Mouse (Mus musculus): ENCODE results near the gene Parp4. TPM values are rescaled to one million over a fixed set of nuclear protein-coding genes. Genes with fewer than 3 reads are reported as not detected.

Gene Parp4
- polyA plus RNA-seq, 2 experiments from 2014 or later, result 47.3 to 49.6 TPM

- no peak for ATAC-seq
Measured at GRCm38 (mm10) chr14:56613212-56613611, 37.8 kb downstream of the Parp4 start.

DNA sequence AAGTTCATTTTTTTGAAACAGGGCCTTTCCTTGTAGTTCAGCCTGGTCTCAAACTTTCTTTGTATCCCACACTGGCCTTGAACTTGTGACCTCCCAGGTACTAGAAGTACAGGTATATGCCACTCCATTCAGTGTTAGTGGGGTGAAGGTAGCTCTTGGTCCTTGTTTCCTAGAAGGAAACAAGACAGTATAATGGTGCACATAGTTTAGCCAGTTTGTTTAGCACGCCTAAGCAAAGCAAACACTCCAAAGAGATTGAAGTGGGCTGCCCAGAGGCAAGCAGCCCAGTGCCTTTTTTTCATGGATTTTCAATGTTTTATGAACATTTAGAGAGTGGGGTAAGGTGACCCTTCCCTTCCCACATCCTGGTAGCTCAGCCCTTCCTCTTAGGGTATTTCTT is 42.1 kb downstream of the Parp4 start:
- no peak for ATAC-seq

DNA sequence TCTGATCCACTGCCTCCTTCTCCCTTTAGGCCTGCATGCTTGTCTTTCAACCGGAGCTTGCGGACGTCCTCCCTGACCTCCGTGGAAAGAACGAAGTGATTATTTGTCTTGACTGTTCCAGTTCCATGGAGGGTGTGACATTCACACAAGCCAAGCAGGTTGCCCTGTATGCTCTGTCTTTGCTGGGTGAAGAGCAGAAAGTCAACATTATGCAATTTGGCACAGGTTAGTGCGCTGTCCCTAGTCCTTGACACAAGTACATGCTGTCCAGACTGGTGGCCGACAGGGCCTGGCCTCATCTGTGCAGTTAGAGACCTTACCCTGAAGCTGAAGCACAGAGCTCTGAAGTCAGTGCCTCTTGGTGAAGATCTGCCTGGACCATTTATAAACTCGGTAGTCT is 45.0 kb downstream of the Parp4 start:
- ATAC-seq, result no peak

DNA sequence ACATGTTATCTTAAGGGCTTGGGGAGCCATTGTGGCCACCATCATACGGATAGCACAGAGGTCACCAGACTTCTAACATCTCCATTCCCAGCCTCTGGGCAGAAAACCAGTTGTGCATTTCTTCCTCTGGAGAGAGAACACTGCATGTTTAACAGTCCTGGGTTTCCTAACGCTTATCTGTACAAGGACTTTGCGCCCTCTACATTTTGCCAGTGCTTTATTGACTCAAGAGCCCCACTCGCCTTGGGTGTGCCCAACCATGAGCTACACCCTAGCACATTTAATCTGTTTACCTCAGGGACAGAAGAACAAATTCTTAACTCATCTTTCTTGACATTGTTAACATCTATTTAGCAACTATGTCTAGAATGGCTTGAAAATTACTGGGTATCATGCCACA is 50.8 kb downstream of the Parp4 start:
- ATAC-seq, result no peak

GRCm38 (mm10) chr14:56628336-56628735 is 52.9 kb downstream of the Parp4 start:
- no peak for ATAC-seq

DNA sequence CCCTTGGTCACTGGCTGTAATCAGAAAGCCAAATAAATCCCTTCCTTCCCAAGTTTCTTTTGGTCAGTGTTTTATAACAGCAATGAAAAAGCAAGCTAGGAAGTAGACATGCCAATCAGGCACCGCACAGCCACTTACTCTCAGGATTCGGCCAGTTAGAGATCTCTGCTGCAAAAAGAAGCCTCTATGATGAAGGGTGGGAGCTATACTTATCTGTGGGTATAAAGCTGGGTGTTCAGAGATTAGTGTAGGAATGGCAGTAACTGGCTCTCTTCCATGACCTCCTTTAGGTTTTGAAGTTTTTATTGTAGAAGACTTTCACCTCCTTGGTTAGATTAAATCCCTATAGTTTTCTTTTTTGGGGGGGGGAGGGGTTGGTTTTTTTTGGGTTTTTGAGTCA is 55.7 kb downstream of the Parp4 start:
- no peak for ATAC-seq

GRCm38 (mm10) chr14:56647206-56647605 is 71.8 kb downstream of the Parp4 start:
- ATAC-seq, result no peak

DNA sequence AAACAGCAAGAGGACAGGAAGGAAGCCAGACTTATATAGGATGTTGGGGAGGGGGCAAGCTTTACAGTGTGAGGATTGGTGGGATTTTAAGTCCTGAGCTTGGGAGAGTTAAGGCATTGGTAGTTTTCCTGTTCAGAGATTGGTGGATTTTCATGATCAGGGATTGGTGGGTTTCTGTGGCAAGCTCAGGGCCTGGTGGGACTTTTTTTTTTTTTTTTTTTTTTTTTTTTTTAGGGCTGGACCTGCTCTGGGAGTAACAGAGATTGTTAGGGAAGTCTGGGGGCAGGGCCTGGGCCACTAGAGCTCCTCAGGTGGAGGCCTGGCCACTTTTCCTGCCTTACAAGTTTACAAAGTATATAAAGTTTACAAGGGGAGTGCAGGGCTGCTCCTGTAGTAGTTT is 74.0 kb downstream of the Parp4 start:
- ATAC-seq, result no peak

- no peak for ATAC-seq
Measured at GRCm38 (mm10) chr14:56665651-56666050, 90.2 kb downstream of the Parp4 start.

DNA sequence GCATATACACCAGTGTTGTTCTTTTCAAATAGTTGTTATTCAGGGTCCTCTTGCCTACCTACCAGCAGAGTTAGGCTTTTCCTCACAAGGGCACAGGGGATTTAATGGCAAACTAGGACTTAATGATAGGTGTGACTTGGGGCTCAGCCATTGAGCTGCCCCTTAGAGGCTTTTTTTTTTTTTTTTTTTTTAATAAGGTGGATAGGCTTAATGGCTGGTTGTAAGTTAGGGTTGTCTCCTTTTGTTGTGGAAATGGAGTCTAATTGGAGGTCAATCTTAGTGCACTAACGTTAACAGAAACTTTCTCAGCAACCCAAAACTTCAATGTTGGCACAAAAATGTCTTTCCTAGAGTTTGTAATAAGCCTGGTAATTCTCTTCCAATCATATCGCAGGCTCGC is 91.5 kb downstream of the Parp4 start:
- no peak for ATAC-seq

DNA sequence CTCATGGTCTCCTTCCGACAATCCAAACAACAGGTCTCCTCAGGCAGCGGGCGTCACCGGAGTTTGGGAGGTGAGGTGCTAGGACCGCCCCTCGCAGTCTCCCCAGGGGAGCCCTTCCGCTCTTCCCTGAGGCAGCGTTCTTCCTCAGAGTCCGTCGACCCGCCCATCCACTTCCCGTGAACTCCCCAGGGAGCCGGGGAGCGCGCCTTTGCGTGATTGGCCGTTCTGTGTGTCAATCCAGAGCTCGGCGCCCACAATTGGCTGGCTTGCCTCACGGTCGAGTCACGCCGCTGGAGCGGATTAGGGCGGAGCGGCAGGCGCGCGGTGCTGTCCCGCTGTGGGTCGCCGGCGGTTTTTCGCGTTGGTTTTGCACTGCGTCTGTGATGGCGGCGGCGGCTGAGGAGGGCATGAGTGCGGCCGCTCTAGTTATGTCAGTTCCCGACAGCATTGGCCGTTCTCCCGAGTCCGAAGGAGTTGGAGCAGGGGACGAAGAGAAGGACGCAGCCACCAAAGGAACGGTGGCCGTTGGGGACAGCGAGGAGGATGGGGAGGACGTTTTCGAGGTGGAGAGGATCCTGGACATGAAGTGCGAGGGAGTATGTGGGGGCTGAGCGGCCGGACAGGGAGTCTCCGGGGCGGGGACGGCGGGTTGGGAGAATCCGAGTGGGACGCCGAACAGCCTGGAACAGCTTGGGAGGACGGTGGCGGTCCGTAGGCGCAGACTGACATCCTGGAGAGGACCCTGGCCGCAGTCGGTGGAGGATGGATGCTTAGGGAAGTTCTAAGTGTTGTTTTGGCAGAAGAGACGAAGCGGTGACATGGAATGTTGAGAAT is 92.8 kb downstream of the Parp4 start, which contains the start of gene Mphosph8:
Gene Mphosph8 (plus strand): TSS at position 280 of the 834 bp plus-strand sequence.
- peak; percentile 99 for ATAC-seq

GRCm38 (mm10) chr14:56669046-56669620 is 93.7 kb downstream of the Parp4 start:
- ATAC-seq, result no peak

DNA sequence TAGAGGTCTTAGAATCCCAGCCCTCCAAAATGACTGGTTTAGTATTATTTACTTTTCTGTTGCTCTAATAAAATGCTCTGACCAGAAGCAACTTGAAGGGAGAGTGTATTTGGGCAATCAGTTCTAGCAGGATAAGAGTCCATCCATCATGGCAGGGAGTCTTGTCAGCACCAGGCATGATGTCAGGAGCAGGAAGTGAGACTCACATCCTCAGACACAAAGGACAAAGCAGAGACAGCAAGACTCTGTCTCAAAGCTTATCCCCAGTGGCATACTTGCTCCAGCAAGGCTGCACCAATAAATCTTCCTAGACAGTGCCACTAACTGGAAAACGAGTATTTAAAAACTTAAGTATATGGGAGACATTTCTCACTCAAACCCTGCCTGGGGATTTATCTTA is 110.0 kb downstream of the Parp4 start:
- no peak for ATAC-seq

DNA sequence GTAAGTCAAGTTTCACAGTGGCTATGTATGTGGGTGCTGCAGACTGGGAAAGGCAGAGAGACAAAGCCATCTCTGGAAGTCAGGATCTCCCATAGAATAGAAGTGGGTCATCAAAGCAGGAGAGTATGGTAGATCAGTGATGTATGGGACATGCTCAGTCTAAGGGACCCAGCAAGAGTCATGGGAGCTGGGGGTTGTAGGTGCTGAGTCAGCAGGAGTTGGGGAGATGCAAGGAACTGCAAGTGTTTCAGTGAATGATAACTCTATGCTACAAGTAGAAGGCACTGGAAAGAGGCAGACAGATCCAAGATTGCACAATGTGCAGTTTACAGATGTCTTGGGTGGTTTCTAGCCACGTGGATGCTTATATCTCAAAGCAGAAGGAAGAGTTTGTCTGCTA is 113.7 kb downstream of the Parp4 start:
- ATAC-seq, result no peak

DNA sequence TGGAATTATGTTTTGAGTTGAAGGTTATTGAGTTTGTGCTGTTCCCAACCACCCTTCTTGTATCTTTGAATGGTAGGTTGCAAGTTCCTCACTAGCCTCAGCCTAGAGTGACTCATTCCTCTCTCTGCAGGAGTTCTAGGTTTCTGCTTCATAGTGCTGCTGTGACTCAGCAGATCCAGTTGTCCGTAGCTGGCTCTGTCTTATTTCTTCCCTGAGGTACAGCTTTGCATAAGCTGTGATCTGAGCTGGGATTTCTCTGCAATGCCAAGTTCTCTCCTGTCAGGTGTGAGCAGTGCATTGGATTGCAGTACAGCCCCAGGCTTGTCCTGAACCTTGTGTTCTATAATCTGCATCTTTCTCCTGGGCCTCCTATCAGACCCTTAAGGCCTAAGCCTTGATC is 114.3 kb downstream of the Parp4 start:
- no peak for ATAC-seq

GRCm38 (mm10) chr14:56695495-56695894 is 120.1 kb downstream of the Parp4 start:
- no peak for ATAC-seq

- no peak for ATAC-seq
Measured at GRCm38 (mm10) chr14:56697836-56698235, 122.4 kb downstream of the Parp4 start.

DNA sequence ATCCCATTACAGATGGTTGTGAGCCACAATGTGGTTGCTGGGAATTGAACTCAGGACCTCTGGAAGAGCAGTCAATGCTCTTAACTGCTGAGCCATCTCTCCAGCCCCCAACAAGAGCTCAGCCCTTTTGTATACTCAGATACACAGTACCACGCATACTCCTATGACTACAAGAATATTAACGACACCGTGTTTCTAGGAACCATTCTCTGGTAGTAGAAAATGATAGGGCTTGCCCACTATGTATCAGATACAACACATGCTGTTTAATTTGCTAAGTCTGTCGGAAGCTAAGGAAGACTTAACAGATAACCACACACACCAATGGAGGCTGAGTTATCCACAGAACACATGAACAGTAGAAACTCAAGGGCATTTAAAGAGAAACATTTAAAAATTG is 127.2 kb downstream of the Parp4 start:
- ATAC-seq, result no peak

DNA sequence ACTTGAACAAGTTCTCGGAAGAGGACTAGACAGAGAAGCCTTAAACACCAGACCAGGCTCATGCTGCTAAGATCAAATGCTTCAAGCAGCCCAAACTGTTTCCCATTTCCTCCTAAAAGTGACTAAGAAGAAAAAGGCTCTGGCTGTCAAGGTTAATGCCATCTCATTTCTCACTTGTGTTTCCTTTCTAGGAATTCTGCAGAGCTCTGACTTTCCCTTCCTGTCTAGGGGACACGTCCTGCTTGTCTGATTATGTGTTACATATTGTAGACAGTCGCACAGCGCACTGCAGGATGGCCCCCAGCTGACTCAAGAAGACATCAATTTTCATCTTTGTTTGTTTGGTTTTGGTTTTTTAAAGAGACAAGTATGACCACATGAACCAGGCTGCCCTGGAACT is 130.3 kb downstream of the Parp4 start:
- no peak for ATAC-seq

Other genes with a start within 250 kb of the Parp4 start
- not detected for gene Atp12a, start 210.6 kb upstream of the Parp4 start, polyA plus RNA-seq (2017; shearing (Covaris generic))
- gene Rnf17, start 173.0 kb upstream of the Parp4 start, polyA plus RNA-seq (2017; shearing (Covaris generic)), result under 1 TPM; 0.44 to 0.86 TPM
- gene Cenpj, start 194 bp upstream of the Parp4 start, polyA plus RNA-seq (2017; shearing (Covaris generic)), result 10 to 100 TPM; 13.0 to 14.5 TPM
- gene Mphosph8, start 92.6 kb downstream of the Parp4 start, polyA plus RNA-seq (2017; shearing (Covaris generic)), result 10 to 100 TPM; 49.3 to 88.8 TPM
- gene Pspc1, start 202.7 kb downstream of the Parp4 start, polyA plus RNA-seq (2017; shearing (Covaris generic)), result 10 to 100 TPM; 11.8 to 17.9 TPM
- gene Zmym5, start 236.1 kb downstream of the Parp4 start, polyA plus RNA-seq (2017; shearing (Covaris generic)), result 10 to 100 TPM; 52.6 to 53.7 TPM

Measured in CD4-positive, CD25-positive, alpha-beta regulatory T cell, adult 4 months (primary cell).